Mouse (Mus musculus) adipose tissue, adult 10 weeks (tissue): ENCODE results near the gene Mamld1. TPM values are rescaled to one million over a fixed set of nuclear protein-coding genes. Genes with fewer than 3 reads are reported as not detected.

Source experiments
- polyA plus RNA-seq: library from polyadenylated mRNA; stranded (reverse); fragments of 350-450 nt; fragmentation: Illumina TruSeq; extraction: RNeasy Lipid Tissue Mini Kit (QIAGEN cat#74804); gene quantifications from one replicate; pipeline ENCODE4 v1.2.3, GENCODE M21; 2014; ENCODE audit warnings: low read depth, low replicate concordance

The Mamld1 gene
- polyA plus RNA-seq, result 13.2 TPM

DNA sequence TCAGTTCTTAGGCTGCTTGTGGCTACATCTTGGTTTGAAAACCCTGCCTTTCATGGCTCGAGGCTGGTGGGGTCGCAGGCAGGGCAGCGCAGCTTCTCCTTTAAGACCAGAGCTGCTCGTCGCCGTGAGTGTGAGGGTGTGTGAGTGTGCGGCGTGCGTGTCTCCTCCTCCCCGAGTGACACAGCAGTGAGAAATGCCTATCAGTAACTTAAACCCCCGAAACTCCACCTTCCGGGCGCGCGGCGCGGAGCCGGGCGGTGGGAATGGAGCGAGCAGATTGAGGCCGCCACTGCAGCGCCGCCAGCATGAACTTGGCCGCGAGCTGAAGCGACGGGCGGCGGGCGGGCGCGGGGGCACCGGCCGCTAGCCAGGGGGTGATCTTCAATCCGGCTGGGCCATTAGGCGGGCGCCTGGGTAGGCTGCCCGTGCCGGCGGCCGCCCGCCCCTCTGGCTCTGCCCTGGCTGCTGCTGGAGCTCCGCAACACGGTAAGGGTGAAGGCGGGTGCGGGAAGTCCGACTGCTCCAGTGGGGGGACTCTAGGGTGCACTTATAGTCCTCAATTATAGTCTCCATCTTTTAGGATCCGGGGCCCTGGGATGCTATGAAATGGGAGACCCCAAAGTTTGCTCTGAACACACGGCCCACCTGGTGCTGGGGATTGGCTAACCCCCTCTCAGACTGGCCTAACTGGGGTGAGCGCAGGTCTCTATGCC, at the start of gene Mamld1:
Gene Mamld1, plus strand, starts transcription at position 393 of the 713 bp plus-strand sequence.

Other genes with a start within 250 kb of the Mamld1 start
- gene Mtm1, start 160.5 kb downstream of the Mamld1 start, polyA plus RNA-seq, result 7.9 TPM